Mouse (Mus musculus): ENCODE data around the gene Bend5.

Bend5 gene

GRCm38 (mm10) chr4:111442435-111443238, 27.8 kb downstream of the Bend5 start:
- peak; percentile 56 for DNase-seq (ENCODE audit: low spot score)

GRCm38 (mm10) chr4:111443906-111444615, 29.3 kb downstream of the Bend5 start:
- no peak for DNase-seq (ENCODE audit: low spot score)

GRCm38 (mm10) chr4:111444616-111445160, 29.9 kb downstream of the Bend5 start:
- DNase-seq (ENCODE audit: low spot score) = no peak

GRCm38 (mm10) chr4:111447918-111448317, 33.1 kb downstream of the Bend5 start:
- DNase-seq (ENCODE audit: low spot score) = no peak

- DNase-seq (ENCODE audit: low spot score) = no peak
Measured at GRCm38 (mm10) chr4:111448586-111448985, 33.8 kb downstream of the Bend5 start.

- no peak for DNase-seq (ENCODE audit: low spot score)
Measured at GRCm38 (mm10) chr4:111449442-111450199, 34.8 kb downstream of the Bend5 start.

GRCm38 (mm10) chr4:111451283-111451918, 36.6 kb downstream of the Bend5 start:
- peak; percentile 25 for DNase-seq (ENCODE audit: low spot score)

GRCm38 (mm10) chr4:111452192-111452591, 37.4 kb downstream of the Bend5 start:
- DNase-seq (ENCODE audit: low spot score) = no peak

GRCm38 (mm10) chr4:111453275-111453674, 38.5 kb downstream of the Bend5 start:
- DNase-seq (ENCODE audit: low spot score) = no peak

- no peak for DNase-seq (ENCODE audit: low spot score)
Measured at GRCm38 (mm10) chr4:111455621-111456020, 40.8 kb downstream of the Bend5 start.

- DNase-seq (ENCODE audit: low spot score) = no peak
Measured at GRCm38 (mm10) chr4:111457568-111457967, 42.8 kb downstream of the Bend5 start.

- no peak for DNase-seq (ENCODE audit: low spot score)
Measured at GRCm38 (mm10) chr4:111467293-111467773, 52.5 kb downstream of the Bend5 start.

GRCm38 (mm10) chr4:111467796-111468195, 53.0 kb downstream of the Bend5 start:
- no peak for DNase-seq (ENCODE audit: low spot score)

- no peak for DNase-seq (ENCODE audit: low spot score)
Measured at GRCm38 (mm10) chr4:111469847-111470246, 55.0 kb downstream of the Bend5 start.

- DNase-seq (ENCODE audit: low spot score) = no peak
Measured at GRCm38 (mm10) chr4:111471726-111472125, 56.9 kb downstream of the Bend5 start.

GRCm38 (mm10) chr4:111472511-111472910, 57.7 kb downstream of the Bend5 start:
- DNase-seq (ENCODE audit: low spot score) = no peak

GRCm38 (mm10) chr4:111473014-111473413, 58.2 kb downstream of the Bend5 start:
- no peak for DNase-seq (ENCODE audit: low spot score)

- no peak for DNase-seq (ENCODE audit: low spot score)
Measured at GRCm38 (mm10) chr4:111475374-111475971, 60.7 kb downstream of the Bend5 start.

GRCm38 (mm10) chr4:111477507-111477906, 62.7 kb downstream of the Bend5 start:
- DNase-seq (ENCODE audit: low spot score) = no peak

- no peak for DNase-seq (ENCODE audit: low spot score)
Measured at GRCm38 (mm10) chr4:111483499-111483898, 68.7 kb downstream of the Bend5 start.

GRCm38 (mm10) chr4:111485189-111485588, 70.4 kb downstream of the Bend5 start:
- DNase-seq (ENCODE audit: low spot score) = no peak

Measured in urinary bladder, postnatal 14 days (tissue).